In genomic region chr2:102195494-102195893, GRCm38 (mm10) we compare ENCODE assay signal across 25 mouse cellular contexts. TPM values are rescaled to one million over a fixed set of nuclear protein-coding genes. Genes with fewer than 3 reads are reported as not detected.
DNase-seq lines count a peak whose midpoint lies in the region; ATAC-seq lines count a peak whose summit lies in the region.
"Had no signal": no experiment of that assay in that cellular context is flagged by ENCODE, and none has a peak within 500 bp of the region (broad histone marks: within the 10 kb centered on the region; RNA-seq: fewer than 3 reads in every experiment).

No protein-coding gene starts in this region.

- H3K4me1 ChIP-seq in heart, embryonic 12.5 days (replicated peaks), result peaks cover 5% of the 10 kb centered on the region; the same call in 1 of the 2 replicates
- 0 out of 2 replicates have a peak, but pooled peaks cover 5% of the 10 kb centered on the region for H3K4me1 ChIP-seq in forebrain, embryonic 13.5 days
- H3K4me1 ChIP-seq: hindbrain, embryonic 13.5 days had no signal

- WGBS in heart, embryonic 12.5 days, result 70% methylated on average over 4 of the region's 4 CpGs
- 92% methylated on average over 4 of the region's 4 CpGs for WGBS in forebrain, embryonic 13.5 days

- no peak overlapping the region for H3K4me2 ChIP-seq in heart, embryonic 12.5 days
- no peak overlapping the region for H3K4me2 ChIP-seq in forebrain, embryonic 13.5 days
- H3K4me2 ChIP-seq: hindbrain, embryonic 13.5 days had no signal

- 0 out of 2 replicates have a peak, but pooled peaks have one; percentile 17 for ATAC-seq in common myeloid progenitor, adult 5-6 weeks (replicated peaks; ENCODE audit: low read depth, poor library complexity, severe bottlenecking)
- peak; percentile 75 for ATAC-seq in megakaryocyte, adult 5-6 weeks (ENCODE audit: poor library complexity, severe bottlenecking)
- ATAC-seq in neutrophil, adult 5-6 weeks (ENCODE audit: extremely low read depth, insufficient number of reproducible peaks, low FRiP score, poor library complexity, severe bottlenecking), result peak; percentile 47
- no peak for ATAC-seq in heart, embryonic 12.5 days (ENCODE audit: insufficient number of reproducible peaks, low FRiP score)
- ATAC-seq in activated CD4-positive, CD25-positive, alpha-beta regulatory T cell, adult 4 months, result no peak
- ATAC-seq in forebrain, embryonic 13.5 days, result no peak
- ATAC-seq: forebrain, embryonic 14.5 days; forebrain, postnatal 0 days; hindbrain, embryonic 16.5 days had no signal

- no peak overlapping the region for H3K9ac ChIP-seq in heart, embryonic 12.5 days
- no peak overlapping the region for H3K9ac ChIP-seq in forebrain, embryonic 13.5 days
- H3K9ac ChIP-seq: forebrain, postnatal 0 days; hindbrain, embryonic 13.5 days had no signal

- no peak overlapping the region for H3K4me3 ChIP-seq in heart, embryonic 12.5 days
- H3K4me3 ChIP-seq in forebrain, embryonic 13.5 days, result no peak overlapping the region
- H3K4me3 ChIP-seq: forebrain, embryonic 10.5 days; heart, adult 2 months; heart, embryonic 10.5 days; hindbrain, embryonic 10.5 days; hindbrain, embryonic 13.5 days had no signal

- DNase-seq in B cell, adult 2 months, result peak; percentile 24 to 35
- no peak for DNase-seq in thymus, postnatal 25 days
- DNase-seq: adrenal gland, adult 8-10 months; adrenal gland, postnatal 25 days; cerebellum, adult 11-12 months; cerebellum, adult 8-10 months; cerebellum, postnatal 10 days; cerebellum, postnatal 36 days; forebrain, postnatal 0 days; gastrocnemius, postnatal 25 days; heart, adult 2 months had no signal

- no peaks in the 10 kb centered on the region for H3K27me3 ChIP-seq in heart, embryonic 12.5 days (replicated peaks)
- H3K27me3 ChIP-seq in forebrain, embryonic 13.5 days, result no peaks in the 10 kb centered on the region
- H3K27me3 ChIP-seq: CH12.LX had no signal

- no peaks in the 10 kb centered on the region for H3K36me3 ChIP-seq in heart, embryonic 12.5 days
- H3K36me3 ChIP-seq in forebrain, embryonic 13.5 days (ENCODE audit: poor library complexity, severe bottlenecking), result no peaks in the 10 kb centered on the region
- H3K36me3 ChIP-seq: forebrain, embryonic 10.5 days; G1E; heart, embryonic 10.5 days; hindbrain, embryonic 10.5 days; hindbrain, embryonic 13.5 days had no signal

- no peaks in the 10 kb centered on the region for H3K9me3 ChIP-seq in heart, embryonic 12.5 days (replicated peaks)
- no peaks in the 10 kb centered on the region for H3K9me3 ChIP-seq in forebrain, embryonic 13.5 days (replicated peaks)
- H3K9me3 ChIP-seq: forebrain, embryonic 10.5 days; G1E; heart, embryonic 10.5 days; hindbrain, embryonic 10.5 days; hindbrain, embryonic 13.5 days had no signal

- no peak overlapping the region for H3K27ac ChIP-seq in heart, embryonic 12.5 days (ENCODE audit: poor library complexity, severe bottlenecking)
- H3K27ac ChIP-seq in forebrain, embryonic 13.5 days, result no peak overlapping the region
- H3K27ac ChIP-seq: forebrain, embryonic 10.5 days; heart, adult 2 months; heart, embryonic 10.5 days; hindbrain, embryonic 10.5 days; hindbrain, embryonic 13.5 days had no signal

RNA-seq across cellular contexts. Expression of gene Ldlrad3, which starts 9.3 kb away (rescaled TPM):
- total RNA-seq in common myeloid progenitor, adult 5-6 weeks (2017), result 9.2 and 12.0 TPM in 2 replicates
- 58.9 and 65.5 TPM in 2 replicates for total RNA-seq in megakaryocyte, adult 5-6 weeks (2015)
- 55.1 and 58.9 TPM in 2 replicates for total RNA-seq in megakaryocyte, adult 5-6 weeks (2017)
- 5.3 and 5.7 TPM in 2 replicates for total RNA-seq in neutrophil, adult 5-6 weeks (2017)
- polyA plus RNA-seq in heart, embryonic 12.5 days (2016; fragmentation: Nextera tagmentation; extraction: Ambion mirVana), result 20.2 and 23.0 TPM in 2 replicates
- polyA plus RNA-seq in activated CD4-positive, CD25-positive, alpha-beta regulatory T cell, adult 4 months (2017; shearing (Covaris generic)), result under 1 TPM; 0.28 to 0.70 TPM
- 35.9 and 39.6 TPM in 2 replicates for polyA plus RNA-seq in forebrain, embryonic 13.5 days (2015; fragmentation: Nextera tagmentation; extraction: Ambion mirVana)

Comparison
In these comparisons a context has a peak if more than half of its experiments do, and no peak if none do; other contexts are left out.
1. ATAC-seq: peak in common myeloid progenitor, adult 5-6 weeks (single experiment), megakaryocyte, adult 5-6 weeks (single experiment) and neutrophil, adult 5-6 weeks (single experiment); none in heart, embryonic 12.5 days (single experiment), activated CD4-positive, CD25-positive, alpha-beta regulatory T cell, adult 4 months (single experiment) and forebrain, embryonic 13.5 days (single experiment).